Mouse (Mus musculus) heart, adult 2 months (tissue): ENCODE measurements around the gene Olfr221. TPM values are rescaled to one million over a fixed set of nuclear protein-coding genes. Genes with fewer than 3 reads are reported as not detected.

Source experiments
- DNase-seq, 2 experiments: peaks; one replicate each; pipeline ENCODE4 v3.0.0; 2021
- H3K27ac ChIP-seq: fragments of 200-600 bp; 2 replicates; pipeline ENCODE4 v1.8.1; 2022
- H3K27me3 ChIP-seq: fragments of 200-500 bp; 2 replicates; pipeline ENCODE4 v1.6.1; 2012; ENCODE audit warnings: mild to moderate bottlenecking, low read length, inconsistent platforms, mixed read lengths; ENCODE audit not compliant: control insufficient read depth, insufficient read depth
- H3K36me3 ChIP-seq: fragments of 200-500 bp; 2 replicates; pipeline ENCODE4 v1.6.1; 2012; ENCODE audit warnings: low read length, inconsistent platforms; ENCODE audit not compliant: control insufficient read depth, insufficient read depth
- H3K4me1 ChIP-seq: fragments of 200-500 bp; 2 replicates; pipeline ENCODE4 v1.6.1; 2011; ENCODE audit warnings: low read length; ENCODE audit not compliant: control insufficient read depth, insufficient read depth
- H3K4me3 ChIP-seq: fragments of 200-600 bp; 2 replicates; pipeline ENCODE4 v1.8.1; 2022
- H3K79me2 ChIP-seq: fragments of 200-500 bp; replicated peaks from 2 replicates; pipeline ENCODE4 v1.6.1; 2012; ENCODE audit warnings: mild to moderate bottlenecking, inconsistent platforms, low read length, moderate library complexity, mixed read lengths; ENCODE audit not compliant: control insufficient read depth, insufficient read depth
- H3K9ac ChIP-seq: fragments of 200-500 bp; 2 replicates; pipeline ENCODE4 v1.6.1; 2012; ENCODE audit warnings: low read depth, mild to moderate bottlenecking, control low read depth, inconsistent platforms, low read length, mixed read lengths
- CTCF ChIP-seq: fragments of 200-600 bp; IDR thresholded peaks from 2 replicates; pipeline ENCODE4 v1.8.1; 2022; ENCODE audit warnings: antibody characterized with exemption, mild to moderate bottlenecking, moderate library complexity
- EP300 ChIP-seq: fragments of 200-500 bp; IDR thresholded peaks from 2 replicates; pipeline ENCODE4 v1.6.1; 2011; ENCODE audit warnings: low read depth, low read length, control low read depth; ENCODE audit not compliant: insufficient read depth
- POLR2A ChIP-seq: fragments of 200-500 bp; IDR thresholded peaks from 2 replicates; pipeline ENCODE4 v1.6.1; 2011; ENCODE audit warnings: mild to moderate bottlenecking, low read depth, low read length, control low read depth; ENCODE audit not compliant: insufficient read depth
- WGBS: fragments of 180-500 bp; shearing (Covaris S2); methylation state at CpG from one replicate; pipeline ENCODE4 v1.1.7; 2018; 5-methylcytosine and 5-hydroxymethylcytosine counted together
- intact Hi-C: fragments of 180-260 bp; cut with DNase I; formaldehyde crosslinking; loops from one replicate; pipeline ENCODE4 v1.15.1; 2025
- polyA plus RNA-seq: library from polyadenylated mRNA; depleted of rRNA; stranded (reverse); fragments of >200 nt; gene quantifications from 2 replicates; pipeline ENCODE4 v1.2.3, GENCODE M21; 2012
- total RNA-seq, 2 experiments: library from RNA; stranded (reverse); gene quantifications; 2 replicates each; pipeline ENCODE4 v1.2.3; 2021

The Olfr221 gene
- total and polyA plus RNA-seq, 3 experiments, result not detected

GRCm38 (mm10) chr14:52005616-52006015, 36.6 kb downstream of the Olfr221 start:
- intact Hi-C loops, result no loop called here
- DNase-seq, result no peak
- no peaks in the 10 kb centered on the region for H3K79me2 ChIP-seq
- no peak overlapping the region for H3K27ac ChIP-seq
- 56% methylated on average over 6 of the region's 6 CpGs for WGBS
- no peak overlapping the region for H3K4me3 ChIP-seq
- no peak overlapping the region for H3K9ac ChIP-seq
- no peaks in the 10 kb centered on the region for H3K36me3 ChIP-seq
- no peaks in the 10 kb centered on the region for H3K27me3 ChIP-seq
- no peaks in the 10 kb centered on the region for H3K4me1 ChIP-seq
- TF ChIP-seq CTCF (no peak), POLR2A (no peak), EP300 (no peak)

- TF ChIP-seq EP300, result no peak
- no peak for TF ChIP-seq POLR2A
- no peak for TF ChIP-seq CTCF
- no peaks in the 10 kb centered on the region for H3K79me2 ChIP-seq
- intact Hi-C loops, result no loop called here
- DNase-seq, result no peak
- no peaks in the 10 kb centered on the region for H3K4me1 ChIP-seq
- H3K36me3 ChIP-seq, result no peaks in the 10 kb centered on the region
- H3K9ac ChIP-seq, result no peak overlapping the region
- H3K27ac ChIP-seq, result no peak overlapping the region
- no peaks in the 10 kb centered on the region for H3K27me3 ChIP-seq
- no peak overlapping the region for H3K4me3 ChIP-seq
- WGBS, result 65% methylated on average over 7 of the region's 7 CpGs
These were observed 37.1 kb downstream of the Olfr221 start for GRCm38 (mm10) chr14:52005141-52005540.

GRCm38 (mm10) chr14:52003981-52004495, 38.2 kb downstream of the Olfr221 start:
- intact Hi-C loops, result no loop called here
- TF ChIP-seq POLR2A, result no peak
- no peak for TF ChIP-seq EP300
- TF ChIP-seq CTCF, result no peak
- Histone ChIP-seq H3K36me3 (no peaks in the 10 kb centered on the region), H3K4me3 (no peak overlapping the region), H3K27me3 (no peaks in the 10 kb centered on the region), H3K27ac (no peak overlapping the region), H3K9ac (no peak overlapping the region), H3K79me2 (no peaks in the 10 kb centered on the region), H3K4me1 (no peaks in the 10 kb centered on the region)
- 51% methylated on average over 16 of the region's 16 CpGs for whole genome bisulfite sequencing
- DNase-seq, result no peak

- peak in 1 of 2 experiments; percentile 17 for DNase-seq
- no peaks in the 10 kb centered on the region for H3K79me2 ChIP-seq
- H3K9ac ChIP-seq, result no peak overlapping the region
- H3K4me3 ChIP-seq, result no peak overlapping the region
- intact Hi-C loops, result no loop called here
- no peaks in the 10 kb centered on the region for H3K27me3 ChIP-seq
- H3K4me1 ChIP-seq, result no peaks in the 10 kb centered on the region
- H3K27ac ChIP-seq, result no peak overlapping the region
- 91% methylated on average over 14 of the region's 14 CpGs for WGBS
- no peak for TF ChIP-seq POLR2A
- TF ChIP-seq CTCF, result no peak
- TF ChIP-seq EP300, result no peak
- H3K36me3 ChIP-seq, result no peaks in the 10 kb centered on the region
These were observed 44.8 kb downstream of the Olfr221 start for GRCm38 (mm10) chr14:51997483-51997882.

- no peaks in the 10 kb centered on the region for H3K79me2 ChIP-seq
- TF ChIP-seq EP300, result no peak
- no peak for TF ChIP-seq CTCF
- no peak for TF ChIP-seq POLR2A
- no peak overlapping the region for H3K9ac ChIP-seq
- peak in 1 of 2 experiments; percentile 39 for DNase-seq
- WGBS, result 64% methylated on average over 17 of the region's 17 CpGs
- no peaks in the 10 kb centered on the region for H3K27me3 ChIP-seq
- no peaks in the 10 kb centered on the region for H3K36me3 ChIP-seq
- intact Hi-C loops, result no loop called here
- H3K4me1 ChIP-seq, result no peaks in the 10 kb centered on the region
- no peak overlapping the region for H3K4me3 ChIP-seq
- H3K27ac ChIP-seq, result no peak overlapping the region
These were observed 45.4 kb downstream of the Olfr221 start for GRCm38 (mm10) chr14:51996866-51997265.

- Histone ChIP-seq H3K9ac (no peak overlapping the region), H3K36me3 (no peaks in the 10 kb centered on the region), H3K79me2 (no peaks in the 10 kb centered on the region), H3K27me3 (no peaks in the 10 kb centered on the region), H3K4me1 (no peaks in the 10 kb centered on the region), H3K27ac (no peak overlapping the region), H3K4me3 (no peak overlapping the region)
- intact Hi-C loops, result no loop called here
- no peak for DNase-seq
- TF ChIP-seq CTCF (peak; percentile 68), EP300 (no peak)
- 79% methylated on average over 13 of the region's 13 CpGs for WGBS
These were observed 45.9 kb downstream of the Olfr221 start for GRCm38 (mm10) chr14:51996231-51996841.
